Mouse (Mus musculus): ENCODE results near the gene Tex52. TPM values are rescaled to one million over a fixed set of nuclear protein-coding genes. Genes with fewer than 3 reads are reported as not detected.
"Not testable (repeated sequence)": the region's sequence is repeated elsewhere in the genome, so short reads cannot be mapped to it uniquely, and the experiment has no call there.

Gene Tex52
- total RNA-seq, 1 experiment from 2014 or later, result not detected

- not testable (repeated sequence) for DNase-seq
Measured at GRCm38 (mm10) chr6:128380594-128381167, 5.4 kb downstream of the Tex52 start.

- no peak for DNase-seq
Measured at GRCm38 (mm10) chr6:128381254-128381653, 6.0 kb downstream of the Tex52 start.

DNA sequence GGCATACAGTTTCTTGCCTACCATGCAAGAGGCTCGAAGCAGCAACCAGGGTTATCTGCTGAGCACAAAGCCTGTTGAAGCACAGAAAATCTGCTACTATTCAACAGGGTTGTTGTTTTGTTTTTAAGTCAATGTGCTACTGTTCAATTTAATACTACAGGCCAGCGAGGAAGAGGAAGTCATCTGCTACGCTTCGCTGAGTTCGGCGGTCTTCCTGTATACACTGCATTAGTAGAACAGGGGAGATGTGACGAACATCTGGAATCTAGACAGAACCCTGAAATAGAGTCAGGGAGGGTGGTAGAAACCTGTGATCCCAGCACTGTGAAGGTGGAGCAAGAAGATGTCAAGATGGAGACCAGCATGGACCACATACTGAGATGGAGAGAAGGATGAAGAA lies 8.5 kb downstream of the Tex52 start:
- DNase-seq, result no peak

DNA sequence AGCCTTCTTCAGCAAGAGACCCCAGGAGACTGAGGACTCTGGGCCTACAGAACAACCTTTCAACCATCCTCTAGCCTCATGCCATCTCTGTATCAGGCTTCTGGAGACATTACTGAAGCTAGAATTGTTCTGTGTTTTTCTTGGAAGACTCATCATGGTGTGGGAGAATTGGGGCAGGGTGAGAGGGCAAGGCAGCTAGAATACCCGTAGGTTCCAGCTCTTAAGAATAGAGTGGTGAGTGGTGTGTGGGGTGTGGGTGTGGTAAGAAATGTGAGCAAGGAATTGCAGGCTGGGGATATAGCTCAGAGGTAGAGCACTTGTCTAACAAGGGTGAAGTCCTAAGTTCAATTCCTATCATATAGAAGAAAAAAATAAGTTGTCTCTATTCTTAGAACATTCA lies 9.8 kb downstream of the Tex52 start:
- no peak for DNase-seq

DNA sequence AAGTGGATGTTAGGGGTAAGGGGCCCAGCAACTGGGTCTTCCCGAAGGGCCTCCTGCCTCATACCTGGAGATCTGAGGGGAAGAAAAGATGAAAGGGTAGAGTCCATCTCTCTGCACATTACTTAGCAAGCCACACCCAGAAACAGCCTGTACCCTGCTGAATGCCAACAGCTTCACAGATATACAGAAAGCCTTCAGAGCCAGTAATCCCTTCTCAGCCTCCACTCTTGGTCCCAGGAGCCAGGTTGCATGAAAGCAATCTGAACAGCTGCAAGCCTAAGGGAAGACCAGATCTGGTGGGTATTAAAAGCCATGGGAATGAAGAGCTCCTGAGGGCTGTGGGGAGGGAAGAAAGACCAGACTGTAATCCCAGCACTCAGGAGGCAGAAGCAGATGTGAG lies 13.9 kb downstream of the Tex52 start:
- DNase-seq, result no peak

- no peak for DNase-seq
Measured at GRCm38 (mm10) chr6:128390683-128391082, 15.4 kb downstream of the Tex52 start.

GRCm38 (mm10) chr6:128397574-128398261 lies 22.5 kb downstream of the Tex52 start:
- peak; percentile 60 for DNase-seq

- no peak for DNase-seq
Measured at GRCm38 (mm10) chr6:128398996-128399395, 23.7 kb downstream of the Tex52 start, which contains the start of gene Nrip2. TSS of gene Nrip2 (plus strand) at chr6:128399296.

GRCm38 (mm10) chr6:128399421-128400185 lies 24.3 kb downstream of the Tex52 start:
- DNase-seq, result peak; percentile 58

- DNase-seq, result no peak
Measured at GRCm38 (mm10) chr6:128404708-128405107, 29.5 kb downstream of the Tex52 start.

GRCm38 (mm10) chr6:128408544-128409125 lies 33.4 kb downstream of the Tex52 start:
- no peak for DNase-seq

DNA sequence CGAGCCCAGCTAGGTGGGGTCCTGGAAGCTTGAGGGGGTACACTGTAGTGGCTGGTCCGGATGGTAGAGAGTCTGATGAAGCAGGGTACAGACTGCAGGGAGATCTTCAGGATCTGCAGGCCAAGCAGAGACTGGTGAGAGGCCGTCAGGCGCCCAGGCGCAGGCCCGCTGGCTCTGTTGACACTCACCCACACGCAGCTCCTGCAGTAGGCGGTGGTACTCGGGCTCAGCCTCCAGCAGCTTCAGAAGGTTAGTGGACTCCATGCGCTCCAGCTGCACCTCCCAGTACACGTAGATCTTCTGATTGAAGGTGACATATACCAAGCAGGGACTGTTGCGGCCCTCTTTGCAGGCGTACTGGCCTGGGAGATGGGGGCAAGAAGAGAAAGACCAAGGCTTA lies 35.0 kb downstream of the Tex52 start:
- DNase-seq, result no peak

DNA sequence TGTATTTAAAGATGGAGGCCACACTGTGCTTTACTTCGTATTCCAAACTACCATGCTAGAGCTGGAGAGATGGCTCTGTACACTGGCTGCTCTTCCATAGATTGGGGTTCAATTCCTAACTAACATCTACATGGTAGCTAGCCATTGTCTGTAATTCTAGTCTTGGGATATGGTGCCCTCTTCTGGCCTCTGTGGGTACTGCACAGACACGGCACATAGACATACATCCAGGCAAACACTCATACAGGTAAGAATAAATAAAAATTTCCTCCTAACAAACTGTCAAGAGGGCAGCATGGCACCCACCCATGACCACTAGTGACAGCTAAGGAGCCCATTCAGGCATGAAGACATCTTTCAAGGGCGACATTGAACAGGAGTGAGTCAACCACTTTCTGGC lies 35.9 kb downstream of the Tex52 start:
- DNase-seq, result peak; percentile 72

DNA sequence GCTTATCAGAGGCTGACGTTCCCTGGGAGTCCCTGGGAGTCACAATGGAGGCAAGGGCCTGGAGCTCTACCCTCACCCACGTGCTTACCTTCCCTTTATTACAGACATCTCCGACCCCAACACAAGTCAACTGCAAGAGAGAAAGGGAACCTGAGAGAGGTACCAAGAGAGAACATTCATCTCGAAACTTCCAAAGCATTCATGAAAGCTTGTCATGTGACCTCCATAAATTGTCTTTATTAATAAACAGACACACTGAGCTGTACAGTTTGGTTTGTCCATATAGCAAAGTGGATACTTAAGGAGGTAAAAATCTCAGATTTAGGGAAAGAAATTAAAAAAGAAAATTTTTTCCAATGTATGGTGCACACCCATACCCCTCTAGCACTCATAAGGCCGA lies 40.9 kb downstream of the Tex52 start:
- DNase-seq, result no peak

DNA sequence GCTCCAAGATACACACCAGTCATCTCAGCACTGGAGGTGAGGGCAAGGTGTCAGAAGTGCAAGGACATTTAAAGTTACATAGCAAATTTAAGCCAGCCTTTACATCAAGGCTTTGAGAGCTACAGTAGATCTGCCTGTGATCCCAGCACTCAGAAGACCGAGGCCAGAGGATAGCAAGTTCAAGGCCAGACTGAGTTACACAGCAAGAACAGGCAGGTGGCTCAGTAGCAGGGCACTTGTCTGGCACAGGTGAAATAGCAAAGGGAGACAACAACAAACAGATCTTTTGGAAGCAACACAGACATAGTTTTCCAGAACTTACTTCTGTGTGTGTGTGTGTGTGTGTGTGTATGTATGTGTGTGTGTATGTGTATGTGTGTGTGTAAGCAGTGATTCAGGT lies 42.8 kb downstream of the Tex52 start:
- no peak for DNase-seq

DNA sequence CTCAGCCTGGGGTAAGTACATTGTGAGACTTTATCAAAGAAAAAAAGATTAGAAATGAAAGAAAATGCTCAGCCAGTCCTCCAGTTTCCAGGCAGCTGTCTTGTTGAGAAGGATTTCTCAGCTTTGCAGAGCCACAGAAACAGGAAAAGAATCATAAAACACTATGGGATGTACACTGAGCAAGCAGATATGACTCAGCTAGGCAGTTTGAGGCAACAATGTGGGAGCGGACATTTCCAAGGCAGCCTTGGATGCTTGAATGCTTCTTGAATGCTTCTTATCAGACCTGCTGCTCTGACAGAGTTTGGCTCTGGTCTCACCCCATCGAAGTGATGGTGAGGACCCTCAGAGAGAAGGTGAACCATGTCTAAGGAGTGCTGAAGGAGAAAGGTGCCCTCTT lies 45.8 kb downstream of the Tex52 start:
- DNase-seq, result no peak

DNA sequence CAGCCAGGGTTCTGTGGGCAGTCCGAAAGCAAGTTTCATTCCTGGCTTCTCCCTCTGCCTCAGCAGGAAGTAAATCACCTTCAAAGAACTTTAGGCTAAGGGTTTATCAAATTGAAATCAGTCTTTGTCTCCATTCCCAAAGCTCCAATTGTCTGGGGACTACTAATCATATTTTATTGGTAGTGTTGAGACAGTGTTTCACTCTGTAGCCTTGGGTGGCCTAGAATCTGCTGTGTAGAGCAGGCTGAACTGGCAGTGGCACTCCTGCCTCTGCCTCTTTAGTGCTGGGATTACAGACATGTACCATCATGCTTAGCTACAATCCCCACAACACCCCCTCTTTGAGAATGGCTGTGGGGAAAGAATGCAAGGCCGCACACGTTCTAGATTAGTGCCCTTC lies 46.2 kb downstream of the Tex52 start:
- DNase-seq, result no peak

GRCm38 (mm10) chr6:128423496-128424268 lies 48.4 kb downstream of the Tex52 start:
- DNase-seq, result no peak

DNA sequence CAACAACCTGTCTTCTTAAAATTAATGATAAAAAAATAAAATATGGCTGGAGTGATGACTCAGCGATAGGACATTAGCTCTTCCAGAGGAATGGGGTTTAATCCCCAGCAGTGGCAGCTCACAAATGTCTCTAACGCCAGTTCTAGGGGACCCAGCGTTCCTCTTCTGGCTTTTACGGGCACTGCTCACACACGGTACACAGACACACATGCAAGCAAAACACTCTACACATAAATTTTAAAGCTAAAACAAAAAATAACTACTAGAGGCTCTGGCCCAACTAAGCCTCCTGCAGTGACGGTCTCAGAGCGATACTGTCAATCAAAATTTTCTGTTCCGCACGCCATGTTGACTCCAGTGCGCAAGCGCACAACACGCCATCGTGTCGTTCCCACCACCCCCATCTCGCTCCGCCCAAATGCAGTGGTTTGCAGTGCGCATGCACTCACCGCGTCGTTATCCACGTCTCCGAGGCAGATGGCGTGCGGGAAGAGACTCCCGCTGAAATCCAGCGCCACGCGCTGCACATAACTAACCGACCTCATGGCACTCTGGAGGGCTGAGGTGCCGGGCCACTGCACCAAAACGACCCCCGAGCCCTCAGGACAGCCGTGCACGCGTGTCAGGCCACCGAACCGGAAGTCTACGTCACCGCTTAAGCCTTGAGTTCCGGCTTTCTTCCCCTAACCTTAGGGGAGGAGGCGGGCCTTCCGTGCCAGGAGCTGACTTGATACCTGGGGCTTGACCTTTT lies 49.2 kb downstream of the Tex52 start, which contains the start of gene Itfg2:
Gene Itfg2 (minus strand): TSS at position 663 of the 751 bp plus-strand sequence.
- peak; percentile 94 for DNase-seq

GRCm38 (mm10) chr6:128425046-128425445 lies 49.8 kb downstream of the Tex52 start:
- DNase-seq, result no peak

- no peak for DNase-seq
Measured at GRCm38 (mm10) chr6:128427571-128427970, 52.3 kb downstream of the Tex52 start.
